Mouse (Mus musculus) CH12.LX (cell line): ENCODE results near the gene Tenm1.

Experiments used
- MAX ChIP-seq: IDR thresholded peaks from 2 replicates; pipeline ENCODE4 v1.6.1; 2011; ENCODE audit warnings: low read length, improper control_type of control experiment
- MAZ ChIP-seq: IDR thresholded peaks from 2 replicates; pipeline ENCODE4 v1.6.1; 2012; ENCODE audit warnings: low read depth, mild to moderate bottlenecking, inconsistent platforms, low read length, improper control_type of control experiment, moderate library complexity
- MYC ChIP-seq: IDR thresholded peaks from 2 replicates; pipeline ENCODE4 v1.6.1; 2011; ENCODE audit warnings: low read depth, mild to moderate bottlenecking, improper control_type of control experiment, low read length
- NRF1 ChIP-seq: IDR thresholded peaks from 2 replicates; pipeline ENCODE4 v1.6.1; 2014; ENCODE audit warnings: low read depth, mild to moderate bottlenecking, inconsistent platforms, low read length, improper control_type of control experiment, moderate library complexity
- POLR2A ChIP-seq: IDR thresholded peaks from 2 replicates; pipeline ENCODE4 v1.6.1; 2011; ENCODE audit warnings: low read depth, mild to moderate bottlenecking, improper control_type of control experiment, low read length
- RAD21 ChIP-seq: IDR thresholded peaks from 2 replicates; pipeline ENCODE4 v1.6.1; 2011; ENCODE audit warnings: low read depth, mild to moderate bottlenecking, low read length, improper control_type of control experiment, moderate library complexity
- TBP ChIP-seq: conservative IDR thresholded peaks from 2 replicates; pipeline ENCODE4 v1.6.1; 2011; ENCODE audit warnings: low read depth, low read length, improper control_type of control experiment
- ZC3H11A ChIP-seq: IDR thresholded peaks from 2 replicates; pipeline ENCODE4 v1.6.1; 2012; ENCODE audit warnings: low read depth, mild to moderate bottlenecking, inconsistent platforms, low read length, improper control_type of control experiment
- ZMIZ1 ChIP-seq: IDR thresholded peaks from 2 replicates; pipeline ENCODE4 v1.6.1; 2012; ENCODE audit warnings: low read depth, mild to moderate bottlenecking, inconsistent platforms, low read length, improper control_type of control experiment
- ZNF384 ChIP-seq: IDR thresholded peaks from 2 replicates; pipeline ENCODE4 v1.6.1; 2012; ENCODE audit warnings: low read depth, low read length, improper control_type of control experiment, inconsistent platforms

- TF ChIP-seq MAZ (no peak), MAX (no peak), MYC (no peak), RAD21 (no peak), TBP (no peak), POLR2A (no peak), NRF1 (no peak), ZNF384 (no peak), ZMIZ1 (no peak), ZC3H11A (no peak)
These were observed 306.4 kb downstream of the Tenm1 start for GRCm38 (mm10) chrX:43122491-43122890.
